Mouse (Mus musculus) CH12.LX (cell line): ENCODE results near the gene Zfp688.

Source experiments
- CTCF ChIP-seq, 2 experiments: IDR thresholded peaks in 1 of 2; conservative IDR thresholded peaks in 1 of 2; 2 replicates each; pipeline ENCODE4 v1.5.1; 2011 to 2012; ENCODE audit warnings: low read depth in 2 of 2, low read length in 2 of 2, improper control_type of control experiment in 1 of 2, inconsistent platforms in 1 of 2, mild to moderate bottlenecking in 1 of 2, moderate library complexity in 1 of 2
- EP300 ChIP-seq: IDR thresholded peaks from 2 replicates; pipeline ENCODE4 v1.6.1; 2011; ENCODE audit warnings: low read length, improper control_type of control experiment
- NRF1 ChIP-seq: IDR thresholded peaks from 2 replicates; pipeline ENCODE4 v1.6.1; 2014; ENCODE audit warnings: low read depth, mild to moderate bottlenecking, inconsistent platforms, low read length, improper control_type of control experiment, moderate library complexity
- ZKSCAN1 ChIP-seq: IDR thresholded peaks from 2 replicates; pipeline ENCODE4 v1.6.1; 2012; ENCODE audit warnings: low read depth, inconsistent platforms, low read length, improper control_type of control experiment, borderline replicate concordance

DNA sequence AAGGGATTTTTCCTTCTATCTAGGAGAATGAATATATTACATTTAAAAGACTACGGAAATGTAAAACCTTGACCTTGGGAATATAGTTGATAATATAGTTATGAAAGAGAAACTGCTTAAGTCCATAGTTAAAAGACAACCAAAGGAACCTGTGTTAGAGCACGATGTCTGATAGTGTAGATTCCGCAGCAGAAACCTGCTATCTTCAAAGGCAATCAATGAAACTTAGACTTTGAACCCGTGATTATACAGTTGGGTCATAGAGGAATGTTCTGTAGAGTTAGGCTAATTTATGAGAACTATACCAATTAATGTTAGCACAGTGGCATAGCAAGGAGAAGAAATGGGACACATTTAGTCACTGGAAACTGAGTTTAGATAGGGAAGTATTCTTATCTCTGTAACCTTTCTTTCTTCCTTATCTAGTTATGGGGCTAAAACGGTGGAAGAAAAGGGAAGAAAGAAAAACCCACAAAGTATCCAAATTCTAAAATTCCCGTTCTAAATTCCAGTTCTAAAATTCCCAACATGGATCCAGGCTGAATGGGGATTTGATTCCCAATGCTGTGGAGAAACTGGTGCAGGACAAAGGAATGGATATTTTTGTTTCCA is 43.5 kb downstream of the Zfp688 start:
- TF ChIP-seq ZKSCAN1 (no peak), CTCF (conservative IDR thresholded peaks at IDR 0.05 in 1 of 2, IDR thresholded peaks at IDR 0.05 in 1 of 2; ENCODE audit: low read depth in 2 of 2, low read length in 2 of 2) (no peak), NRF1 (no peak), EP300 (no peak)
